Mouse (Mus musculus) stomach, embryonic 16.5 days (tissue): ENCODE results near the gene Cdca7. TPM values are rescaled to one million over a fixed set of nuclear protein-coding genes. Genes with fewer than 3 reads are reported as not detected.
A peak's percentile ranks its signal among the peaks of the same experiment; 100 is the strongest.

Source experiments
- ATAC-seq: fragments of 200-750 bp; cut with Nextera tagmentation; 2 replicates; pipeline ENCODE4 v1.8.0; 2017; ENCODE audit warnings: moderate number of reproducible peaks, moderate TSS enrichment; ENCODE audit not compliant: insufficient read depth, low FRiP score
- H3K27ac ChIP-seq: fragments of 300-500 bp; sonication (generic); 2 replicates; pipeline ENCODE4 v1.5.1; 2014; ENCODE audit warnings: low read length
- H3K27me3 ChIP-seq: fragments of 300-500 bp; sonication (generic); 2 replicates; pipeline ENCODE4 v1.6.1; 2014; ENCODE audit warnings: low read length, control low read depth, mixed read lengths; ENCODE audit not compliant: control insufficient read depth, insufficient read depth
- H3K36me3 ChIP-seq: fragments of 300-500 bp; sonication (generic); 2 replicates; pipeline ENCODE4 v1.6.1; 2014; ENCODE audit warnings: low read length; ENCODE audit not compliant: control insufficient read depth, insufficient read depth
- H3K4me1 ChIP-seq: fragments of 300-500 bp; sonication (generic); 2 replicates; pipeline ENCODE4 v1.6.1; 2014; ENCODE audit warnings: low read length, control low read depth, mixed read lengths; ENCODE audit not compliant: control insufficient read depth, insufficient read depth
- H3K4me2 ChIP-seq: fragments of 300-500 bp; sonication (generic); 2 replicates; pipeline ENCODE4 v1.6.1; 2014; ENCODE audit warnings: low read depth, low read length, mixed read lengths
- H3K4me3 ChIP-seq: fragments of 300-500 bp; sonication (generic); replicated peaks from 2 replicates; pipeline ENCODE4 v1.5.1; 2014; ENCODE audit warnings: mild to moderate bottlenecking, low read length
- H3K9ac ChIP-seq: fragments of 300-500 bp; sonication (generic); 2 replicates; pipeline ENCODE4 v1.6.1; 2014; ENCODE audit warnings: low read length
- H3K9me3 ChIP-seq: fragments of 300-500 bp; sonication (generic); replicated peaks from 2 replicates; pipeline ENCODE4 v1.6.1; 2016; ENCODE audit warnings: low read length, control low read depth; ENCODE audit not compliant: control insufficient read depth
- WGBS: fragments of 180-500 bp; shearing (Covaris S2); extraction: QIAGEN DNeasy Blood & Tissue Kit; methylation state at CpG from one replicate; pipeline ENCODE4 v1.1.7; 2014; 5-methylcytosine and 5-hydroxymethylcytosine counted together
- polyA plus RNA-seq: library from polyadenylated mRNA; unstranded; fragments of >200 nt; fragmentation: Nextera tagmentation; extraction: Ambion mirVana; gene quantifications from 2 replicates; pipeline ENCODE4 v1.2.1, GENCODE M21; 2015

The Cdca7 gene
- polyA plus RNA-seq, 1 experiment from 2014 or later = 112 TPM

DNA sequence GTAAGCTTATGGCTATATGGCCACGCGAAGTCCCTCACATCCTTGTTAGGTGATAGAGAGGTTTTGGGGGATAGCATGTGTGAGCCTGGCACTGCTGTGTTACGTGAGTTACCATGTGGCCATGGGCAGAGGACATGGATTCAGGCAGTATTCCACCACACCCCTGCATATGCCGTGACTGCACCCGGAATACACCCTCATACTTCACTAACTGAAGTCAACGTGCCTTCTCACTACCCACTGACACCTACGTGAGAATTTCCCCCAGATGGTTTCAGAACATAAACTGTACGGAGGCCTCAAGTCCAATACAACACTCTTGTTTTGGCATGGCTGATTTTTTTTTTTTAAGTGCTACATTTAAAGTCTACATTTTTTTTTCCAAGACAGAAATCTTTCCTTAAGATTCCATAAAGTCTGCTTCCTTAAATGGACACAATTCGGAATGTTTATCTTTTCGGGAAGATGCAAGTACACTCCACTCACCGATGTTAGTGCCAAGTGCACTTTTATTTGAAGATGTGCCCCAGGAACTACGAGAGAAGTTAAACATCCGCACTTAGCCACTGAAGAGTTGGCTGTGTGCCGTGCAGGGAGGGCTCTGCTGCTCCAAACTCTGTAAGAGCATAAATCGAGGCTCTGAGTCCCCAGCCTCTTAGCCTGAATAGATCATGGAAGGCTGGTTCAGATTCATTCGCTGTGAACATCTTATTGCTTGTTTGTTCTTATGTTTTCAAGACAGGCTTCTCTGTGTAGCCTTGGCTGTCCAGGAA lies 26.3 kb downstream of the Cdca7 start:
- Histone ChIP-seq H3K9ac (no peak overlapping the region), H3K36me3 (no peaks in the 10 kb centered on the region), H3K27ac (peak overlapping the region; percentile 88), H3K27me3 (no peaks in the 10 kb centered on the region), H3K4me3 (no peak overlapping the region), H3K4me2 (peak overlapping the region; percentile 9; the same call in 1 of the 2 replicates), H3K9me3 (no peaks in the 10 kb centered on the region), H3K4me1 (peaks cover 12% of the 10 kb centered on the region; the same call in 1 of the 2 replicates)
- ATAC-seq = peak; percentile 79
- 58% methylated on average over 16 of the region's 16 CpGs for WGBS

DNA sequence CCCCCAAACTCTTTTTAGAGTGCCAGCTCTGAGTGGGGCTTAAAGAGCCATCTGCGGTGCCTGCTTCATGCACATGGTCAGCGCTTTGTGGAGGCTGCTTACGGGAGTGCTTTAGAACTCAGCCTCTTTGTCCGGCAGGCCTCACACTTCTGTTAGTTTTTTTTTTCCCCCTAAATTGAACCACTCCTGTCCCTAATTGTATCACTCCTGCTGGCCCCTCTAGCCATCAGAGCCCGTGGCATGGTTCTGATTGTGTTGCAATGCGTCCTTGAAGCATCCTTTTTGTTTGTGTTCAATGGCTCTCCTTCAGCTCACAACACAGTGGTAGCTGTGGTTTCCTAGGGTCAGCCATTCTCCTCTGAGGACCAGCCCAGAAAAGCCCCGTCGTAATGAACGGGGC lies 27.7 kb downstream of the Cdca7 start:
- H3K27me3 ChIP-seq = no peaks in the 10 kb centered on the region; the same call in 1 of the 2 replicates
- 0 out of 2 replicates have a peak overlapping the region, but pooled peaks have one; percentile 9 for H3K9ac ChIP-seq
- H3K27ac ChIP-seq = peak overlapping the region; percentile 84
- ATAC-seq = no peak
- H3K4me2 ChIP-seq = no peak overlapping the region
- peaks cover 18% of the 10 kb centered on the region for H3K4me1 ChIP-seq
- H3K36me3 ChIP-seq = no peaks in the 10 kb centered on the region
- WGBS = 70% methylated on average over 9 of the region's 9 CpGs
- H3K9me3 ChIP-seq = no peaks in the 10 kb centered on the region
- no peak overlapping the region for H3K4me3 ChIP-seq

DNA sequence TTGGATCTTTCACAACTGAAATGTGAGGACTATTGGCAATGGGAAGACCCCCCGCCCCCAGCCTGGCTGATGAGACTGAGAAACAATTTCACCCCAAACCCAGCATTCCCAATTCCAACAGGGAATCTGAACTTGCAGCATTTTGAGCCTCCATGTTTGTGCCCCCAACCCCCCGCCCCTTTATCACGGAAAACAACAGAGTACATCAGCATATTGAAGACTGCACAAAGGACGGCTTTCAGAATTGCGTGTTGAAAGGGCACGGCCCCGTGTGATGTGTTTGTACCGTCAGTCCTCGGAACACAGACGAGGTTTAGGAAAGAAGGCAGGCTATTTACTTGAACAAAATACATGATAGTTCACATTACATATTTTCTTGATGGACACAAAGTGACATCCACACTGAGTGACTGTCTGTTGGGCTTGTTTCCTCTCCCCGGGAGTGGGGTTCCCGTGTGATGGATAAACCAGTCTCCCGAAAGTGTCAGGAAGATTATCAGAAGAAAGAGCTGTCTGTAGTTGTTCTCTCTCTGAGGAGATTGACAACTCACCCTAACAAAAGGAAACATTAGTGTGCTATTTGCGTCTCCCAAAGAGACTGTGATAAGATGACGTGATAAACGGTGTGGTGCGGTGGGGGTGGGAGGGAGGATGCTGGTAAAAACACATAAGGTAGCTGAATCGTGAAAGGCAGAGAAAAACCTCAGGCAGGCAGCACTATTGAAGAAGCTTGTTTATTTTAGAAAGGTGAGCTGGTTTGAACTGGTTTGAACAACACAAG lies 32.1 kb downstream of the Cdca7 start:
- Histone ChIP-seq H3K4me2 (peak overlapping the region; percentile 23; the same call in 1 of the 2 replicates), H3K27ac (no peak overlapping the region), H3K27me3 (no peaks in the 10 kb centered on the region; the same call in 1 of the 2 replicates), H3K4me3 (no peak overlapping the region), H3K9ac (0 out of 2 replicates have a peak overlapping the region, but pooled peaks have one; percentile 6), H3K36me3 (no peaks in the 10 kb centered on the region), H3K9me3 (no peaks in the 10 kb centered on the region), H3K4me1 (peaks cover 6% of the 10 kb centered on the region; the same call in 1 of the 2 replicates)
- WGBS = 29% methylated on average over 18 of the region's 18 CpGs
- no peak for ATAC-seq

DNA sequence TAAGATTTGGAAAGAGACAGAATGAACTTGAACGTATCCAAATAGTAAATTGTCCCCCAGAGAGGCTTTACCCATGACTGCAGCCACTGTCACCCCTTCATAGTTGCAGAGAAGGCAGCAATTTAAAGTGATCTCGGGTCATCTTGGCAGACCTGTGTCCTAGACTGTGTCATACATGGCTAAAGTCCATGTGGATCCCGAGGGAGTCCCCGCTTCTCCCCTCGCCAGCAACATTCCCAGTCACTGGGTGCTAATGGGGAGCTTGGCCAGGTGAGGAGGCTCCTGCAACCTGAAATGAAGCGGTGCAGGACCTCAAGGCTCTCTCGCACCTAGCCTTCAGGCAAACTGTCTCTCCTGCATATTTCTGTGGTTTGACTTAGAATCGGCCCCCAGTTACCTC lies 32.9 kb downstream of the Cdca7 start:
- ATAC-seq = no peak
- H3K4me3 ChIP-seq = no peak overlapping the region
- no peak overlapping the region for H3K4me2 ChIP-seq
- no peak overlapping the region for H3K27ac ChIP-seq
- H3K9me3 ChIP-seq = no peaks in the 10 kb centered on the region
- peaks cover 6% of the 10 kb centered on the region; the same call in 1 of the 2 replicates for H3K4me1 ChIP-seq
- no peaks in the 10 kb centered on the region; the same call in 1 of the 2 replicates for H3K27me3 ChIP-seq
- H3K36me3 ChIP-seq = no peaks in the 10 kb centered on the region
- H3K9ac ChIP-seq = no peak overlapping the region
- whole genome bisulfite sequencing = 81% methylated on average over 8 of the region's 8 CpGs

DNA sequence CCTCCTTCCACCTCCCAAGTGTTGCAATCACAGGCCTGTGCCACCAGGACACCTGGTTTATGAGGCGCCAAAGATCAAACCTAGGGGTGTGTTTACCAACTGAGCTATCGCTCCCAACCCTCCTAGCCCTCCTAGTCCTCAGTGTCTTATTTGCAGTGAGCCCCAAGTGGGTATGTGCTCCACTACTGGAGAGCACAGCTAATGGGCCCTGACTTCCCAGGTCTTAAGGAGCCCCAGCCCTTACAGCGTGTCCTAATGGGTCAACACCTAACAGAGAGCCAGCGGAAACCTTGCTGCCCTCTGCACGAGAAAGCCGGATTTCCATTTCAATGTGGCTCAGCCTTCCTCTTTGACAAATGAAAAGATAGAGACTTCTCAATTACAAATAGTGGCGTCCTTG lies 39.6 kb downstream of the Cdca7 start:
- H3K4me3 ChIP-seq = no peak overlapping the region
- 0 out of 2 replicates have a peak, but pooled peaks cover 4% of the 10 kb centered on the region for H3K27me3 ChIP-seq
- no peak overlapping the region for H3K27ac ChIP-seq
- H3K36me3 ChIP-seq = no peaks in the 10 kb centered on the region
- ATAC-seq = no peak; the same call in 1 of the 2 replicates
- H3K4me1 ChIP-seq = no peaks in the 10 kb centered on the region; the same call in 1 of the 2 replicates
- no peaks in the 10 kb centered on the region for H3K9me3 ChIP-seq
- H3K4me2 ChIP-seq = no peak overlapping the region
- H3K9ac ChIP-seq = no peak overlapping the region
- 62% methylated on average over 7 of the region's 7 CpGs for WGBS

DNA sequence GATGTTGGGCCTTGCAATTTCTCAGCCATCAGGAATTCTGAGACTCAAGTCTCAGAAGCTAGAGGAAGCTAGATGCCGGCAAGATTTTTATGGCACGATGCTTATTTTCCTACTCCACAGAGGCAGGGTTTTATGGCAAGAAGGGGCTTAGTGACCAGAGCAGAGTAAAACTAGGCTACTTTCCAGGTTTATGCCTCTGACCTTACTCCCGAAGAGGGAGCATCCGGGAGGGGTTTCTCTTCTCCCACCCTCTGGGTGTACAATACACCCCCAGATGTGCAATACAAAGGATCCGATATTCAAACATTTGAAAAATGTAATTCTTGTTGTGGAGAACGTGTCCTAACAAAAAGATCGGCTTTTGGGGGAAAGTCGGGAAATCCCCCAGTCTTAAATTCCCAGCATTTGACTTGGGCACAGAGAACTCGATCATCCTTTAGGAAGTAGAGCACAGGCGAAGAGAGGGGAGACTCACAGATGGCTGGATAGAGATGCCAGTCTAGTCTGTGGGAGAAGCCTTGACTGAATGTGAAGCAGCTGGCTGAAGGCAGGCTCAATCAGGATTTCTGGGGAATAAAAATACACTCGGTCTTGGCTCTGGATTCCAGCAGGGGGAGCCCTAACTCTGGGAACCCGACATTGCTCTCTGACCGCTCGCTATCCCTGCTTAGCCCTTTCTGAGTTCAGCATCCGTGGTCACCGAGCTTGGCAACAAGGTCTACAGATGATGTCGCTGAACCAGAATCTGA lies 40.2 kb downstream of the Cdca7 start:
- Histone ChIP-seq H3K4me2 (peak overlapping the region; percentile 36; the same call in 1 of the 2 replicates), H3K27me3 (0 out of 2 replicates have a peak, but pooled peaks cover 4% of the 10 kb centered on the region), H3K4me1 (no peaks in the 10 kb centered on the region; the same call in 1 of the 2 replicates), H3K27ac (no peak overlapping the region), H3K4me3 (no peak overlapping the region), H3K36me3 (no peaks in the 10 kb centered on the region), H3K9ac (peak overlapping the region; percentile 32; the same call in 1 of the 2 replicates), H3K9me3 (no peaks in the 10 kb centered on the region)
- ATAC-seq = peak; percentile 44; the same call in 1 of the 2 replicates
- WGBS = 19% methylated on average over 17 of the region's 17 CpGs

DNA sequence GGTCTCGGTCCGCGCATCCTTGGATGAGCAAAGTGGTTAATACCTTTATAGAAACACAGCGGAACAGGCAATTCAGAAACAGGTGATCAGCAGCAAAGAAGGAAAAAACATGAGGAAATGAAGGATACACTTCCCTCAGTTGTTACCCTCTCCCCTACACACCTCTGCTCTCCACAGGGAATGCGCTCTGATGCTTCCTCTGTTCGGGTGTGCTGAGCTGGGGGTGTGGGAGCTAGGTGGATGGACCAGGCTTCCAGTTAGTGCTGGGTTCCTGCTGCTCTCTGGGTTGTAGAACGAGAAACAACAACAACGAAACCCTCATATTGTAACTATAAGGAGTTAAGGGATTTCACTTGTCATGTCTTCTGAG lies 40.7 kb downstream of the Cdca7 start:
- 0 out of 2 replicates have a peak, but pooled peaks cover 4% of the 10 kb centered on the region for H3K27me3 ChIP-seq
- 35% methylated on average over 8 of the region's 8 CpGs for WGBS
- peak overlapping the region; percentile 36; the same call in 1 of the 2 replicates for H3K4me2 ChIP-seq
- H3K27ac ChIP-seq = no peak overlapping the region
- no peak overlapping the region for H3K4me3 ChIP-seq
- no peaks in the 10 kb centered on the region for H3K9me3 ChIP-seq
- no peak overlapping the region; the same call in 1 of the 2 replicates for H3K9ac ChIP-seq
- H3K36me3 ChIP-seq = no peaks in the 10 kb centered on the region
- no peak for ATAC-seq
- no peaks in the 10 kb centered on the region; the same call in 1 of the 2 replicates for H3K4me1 ChIP-seq

- H3K36me3 ChIP-seq = no peaks in the 10 kb centered on the region
- no peak for ATAC-seq
- H3K27ac ChIP-seq = no peak overlapping the region
- no peak overlapping the region for H3K9ac ChIP-seq
- WGBS = 75% methylated on average over 12 of the region's 12 CpGs
- H3K4me1 ChIP-seq = 0 out of 2 replicates have a peak, but pooled peaks cover 3% of the 10 kb centered on the region
- H3K4me2 ChIP-seq = no peak overlapping the region
- H3K4me3 ChIP-seq = no peak overlapping the region
- no peaks in the 10 kb centered on the region for H3K9me3 ChIP-seq
- no peaks in the 10 kb centered on the region for H3K27me3 ChIP-seq
Observed at GRCm38 (mm10) chr2:72524022-72524421, 48.1 kb downstream of the Cdca7 start.
